ENCODE assay signal across 29 mouse cellular contexts in genomic region chr5:135079578-135079977, GRCm38 (mm10). TPM values are rescaled to one million over a fixed set of nuclear protein-coding genes. Genes with fewer than 3 reads are reported as not detected.
"Had no signal": no experiment of that assay in that cellular context is flagged by ENCODE, and none has a peak within 500 bp of the region (broad histone marks: within the 10 kb centered on the region; RNA-seq: fewer than 3 reads in every experiment).

No protein-coding gene starts in this region.

- H3K9ac ChIP-seq: embryonic facial prominence, embryonic 12.5 days; embryonic facial prominence, embryonic 13.5 days; embryonic facial prominence, embryonic 15.5 days; forebrain, embryonic 12.5 days; forebrain, embryonic 13.5 days; forebrain, embryonic 15.5 days; forebrain, postnatal 0 days had no signal

- ATAC-seq: forebrain, embryonic 13.5 days; forebrain, embryonic 14.5 days; forebrain, embryonic 15.5 days; forebrain, embryonic 16.5 days; forebrain, postnatal 0 days had no signal

- H3K4me3 ChIP-seq: embryonic facial prominence, embryonic 10.5 days; embryonic facial prominence, embryonic 12.5 days; embryonic facial prominence, embryonic 13.5 days; embryonic facial prominence, embryonic 15.5 days; erythroblast, embryonic 14.5 days; forebrain, embryonic 10.5 days; forebrain, embryonic 12.5 days; forebrain, embryonic 13.5 days; forebrain, embryonic 15.5 days; gastrocnemius, adult 2 months; heart, adult 2 months had no signal

- H3K27me3 ChIP-seq: embryonic facial prominence, embryonic 12.5 days; embryonic facial prominence, embryonic 13.5 days; embryonic facial prominence, embryonic 15.5 days; forebrain, embryonic 15.5 days had no signal

- H3K27ac ChIP-seq: embryonic facial prominence, embryonic 10.5 days; embryonic facial prominence, embryonic 12.5 days; embryonic facial prominence, embryonic 13.5 days; embryonic facial prominence, embryonic 15.5 days; forebrain, embryonic 10.5 days; forebrain, embryonic 12.5 days; forebrain, embryonic 13.5 days; forebrain, embryonic 15.5 days; gastrocnemius, adult 2 months; heart, adult 2 months had no signal

- DNase-seq: cerebellum, adult 8-10 months; cerebellum, adult 9-10 months; cerebellum, adult 9-11 months; cerebellum, postnatal 10 days; cerebellum, postnatal 25 days; cerebellum, postnatal 36 days; embryo, embryonic 11 days; forebrain, postnatal 0 days; gastrocnemius, adult 2 months; gastrocnemius, postnatal 10 days; gastrocnemius, postnatal 14 days; gastrocnemius, postnatal 25 days; gastrocnemius, postnatal 36 days; heart, adult 11 months; heart, adult 18-20 months; heart, adult 2 months had no signal

- H3K36me3 ChIP-seq: forebrain, embryonic 15.5 days had no signal

- H3K4me2 ChIP-seq: embryonic facial prominence, embryonic 12.5 days; embryonic facial prominence, embryonic 13.5 days; embryonic facial prominence, embryonic 15.5 days; forebrain, embryonic 12.5 days; forebrain, embryonic 13.5 days; forebrain, embryonic 15.5 days had no signal

- H3K9me3 ChIP-seq: embryonic facial prominence, embryonic 10.5 days; embryonic facial prominence, embryonic 12.5 days; embryonic facial prominence, embryonic 13.5 days; embryonic facial prominence, embryonic 15.5 days; forebrain, embryonic 10.5 days; forebrain, embryonic 12.5 days; forebrain, embryonic 13.5 days; forebrain, embryonic 15.5 days had no signal

RNA-seq across cellular contexts. Expression of gene Vps37d, which starts 1.5 kb away (rescaled TPM):
- total RNA-seq: common myeloid progenitor, adult 5-6 weeks; granulocyte monocyte progenitor cell, adult 5-6 weeks had no signal
- polyA plus RNA-seq: erythroblast, embryonic 14.5 days had no signal

RNA-seq across cellular contexts. Expression of gene Mlxipl, which starts 10.1 kb away (rescaled TPM):
- total RNA-seq: common myeloid progenitor, adult 5-6 weeks had no signal
